Mouse (Mus musculus) liver, embryonic 15.5 days (tissue): ENCODE results near the gene Nxnl1. TPM values are rescaled to one million over a fixed set of nuclear protein-coding genes. Genes with fewer than 3 reads are reported as not detected.

Experiments used
- ATAC-seq: fragments of 200-750 bp; cut with Nextera tagmentation; 2 replicates; pipeline ENCODE4 v1.8.0; 2017; ENCODE audit warnings: moderate number of reproducible peaks, mild to moderate bottlenecking, moderate library complexity; ENCODE audit not compliant: insufficient read depth
- H3K27ac ChIP-seq: fragments of 300-500 bp; sonication (generic); replicated peaks from 2 replicates; pipeline ENCODE4 v1.5.1; 2015; ENCODE audit warnings: mild to moderate bottlenecking, inconsistent platforms
- H3K27me3 ChIP-seq: fragments of 300-500 bp; sonication (generic); 2 replicates; pipeline ENCODE4 v1.6.1; 2015; ENCODE audit warnings: mild to moderate bottlenecking, inconsistent platforms
- H3K36me3 ChIP-seq: fragments of 300-500 bp; sonication (generic); replicated peaks from 2 replicates; pipeline ENCODE4 v1.6.1; 2015; ENCODE audit warnings: moderate library complexity, mild to moderate bottlenecking, inconsistent platforms
- H3K4me1 ChIP-seq: fragments of 300-500 bp; sonication (generic); replicated peaks from 2 replicates; pipeline ENCODE4 v1.6.1; 2015; ENCODE audit warnings: inconsistent platforms
- H3K4me2 ChIP-seq: fragments of 300-500 bp; sonication (generic); 2 replicates; pipeline ENCODE4 v1.6.1; 2015; ENCODE audit warnings: moderate library complexity, mild to moderate bottlenecking, inconsistent platforms
- H3K4me3 ChIP-seq: fragments of 300-500 bp; sonication (generic); replicated peaks from 2 replicates; pipeline ENCODE4 v1.5.1; 2015; ENCODE audit warnings: mild to moderate bottlenecking, inconsistent platforms
- H3K9ac ChIP-seq: fragments of 300-500 bp; sonication (generic); 2 replicates; pipeline ENCODE4 v1.6.1; 2015; ENCODE audit warnings: moderate library complexity, mild to moderate bottlenecking, inconsistent platforms
- H3K9me3 ChIP-seq: fragments of 300-500 bp; sonication (generic); replicated peaks from 2 replicates; pipeline ENCODE4 v1.6.1; 2016; ENCODE audit warnings: inconsistent platforms
- WGBS: fragments of 180-500 bp; shearing (Covaris S2); methylation state at CpG from one replicate; pipeline ENCODE4 v1.1.7; 2015; ENCODE audit warnings: mixed read lengths; ENCODE audit not compliant: insufficient replicate concordance; 5-methylcytosine and 5-hydroxymethylcytosine counted together
- polyA plus RNA-seq: library from polyadenylated mRNA; unstranded; fragments of >200 nt; fragmentation: Nextera tagmentation; extraction: Ambion mirVana; gene quantifications from 2 replicates; pipeline ENCODE4 v1.2.1, GENCODE M21; 2015

Nxnl1 gene
- 0.09 TPM in 1 of 2 replicates, not detected in the other for polyA plus RNA-seq

- Histone ChIP-seq H3K27ac (no peak within 1 kb of the TSS), H3K9ac (no peak within 1 kb of the TSS), H3K4me3 (no peak within 1 kb of the TSS), H3K36me3 (no peaks in the 10 kb centered on the region), H3K9me3 (no peaks in the 10 kb centered on the region; the same call in 1 of the 2 replicates), H3K27me3 (peaks cover 68% of the 10 kb centered on the region), H3K4me1 (peaks cover 41% of the 10 kb centered on the region), H3K4me2 (no peak within 1 kb of the TSS)
- 67% methylated on average over 3 of the region's 3 CpGs for WGBS
- ATAC-seq: no peak
Observed at GRCm38 (mm10) chr8:71566501-71566900, at the start of gene Nxnl1. Gene Nxnl1, minus strand, starts transcription at chr8:71566601.

GRCm38 (mm10) chr8:71613418-71613817 is 47.0 kb upstream of the Nxnl1 start:
- Histone ChIP-seq H3K4me1 (peaks cover 40% of the 10 kb centered on the region), H3K36me3 (peaks cover 52% of the 10 kb centered on the region), H3K9ac (no peak overlapping the region), H3K27ac (no peak overlapping the region; the same call in 1 of the 2 replicates), H3K4me2 (no peak overlapping the region; the same call in 1 of the 2 replicates), H3K27me3 (no peaks in the 10 kb centered on the region), H3K9me3 (no peaks in the 10 kb centered on the region), H3K4me3 (no peak overlapping the region)
- 33% methylated on average over 4 of the region's 4 CpGs for WGBS
- no peak for ATAC-seq

- peaks cover 39% of the 10 kb centered on the region for H3K36me3 ChIP-seq
- no peaks in the 10 kb centered on the region for H3K27me3 ChIP-seq
- WGBS: 37% methylated on average over 5 of the region's 5 CpGs
- H3K9me3 ChIP-seq: no peaks in the 10 kb centered on the region
- H3K4me3 ChIP-seq: peak overlapping the region; percentile 83
- peak overlapping the region; percentile 99 for H3K4me2 ChIP-seq
- peak overlapping the region; percentile 11; the same call in 1 of the 2 replicates for H3K27ac ChIP-seq
- H3K9ac ChIP-seq: peak overlapping the region; percentile 81
- H3K4me1 ChIP-seq: peaks cover 40% of the 10 kb centered on the region
- no peak for ATAC-seq
Observed at GRCm38 (mm10) chr8:71612141-71612540, 45.7 kb upstream of the Nxnl1 start.

- WGBS: under 1% methylated on average over 82 of the region's 82 CpGs
- Histone ChIP-seq H3K9ac (peak within 1 kb of the TSS; percentile 81), H3K36me3 (peaks cover 28% of the 10 kb centered on the region), H3K27ac (peak within 1 kb of the TSS; percentile 77), H3K9me3 (no peaks in the 10 kb centered on the region), H3K4me1 (peaks cover 40% of the 10 kb centered on the region), H3K4me3 (peak within 1 kb of the TSS; percentile 83), H3K27me3 (no peaks in the 10 kb centered on the region), H3K4me2 (peak within 1 kb of the TSS; percentile 99)
- peak; percentile 99 for ATAC-seq
Observed at GRCm38 (mm10) chr8:71610822-71611651, 44.6 kb upstream of the Nxnl1 start, which contains the start of gene Colgalt1. Gene Colgalt1, plus strand, starts transcription at chr8:71610998.

- Histone ChIP-seq H3K9me3 (no peaks in the 10 kb centered on the region), H3K9ac (no peak overlapping the region), H3K4me2 (no peak overlapping the region), H3K27me3 (peaks cover 49% of the 10 kb centered on the region), H3K36me3 (no peaks in the 10 kb centered on the region), H3K4me1 (peaks cover 19% of the 10 kb centered on the region), H3K27ac (no peak overlapping the region), H3K4me3 (no peak overlapping the region)
- ATAC-seq: no peak
- WGBS: 54% methylated on average over 7 of the region's 7 CpGs
Observed at GRCm38 (mm10) chr8:71604021-71604420, 37.6 kb upstream of the Nxnl1 start.

- Histone ChIP-seq H3K4me3 (peak overlapping the region; percentile 28), H3K27ac (no peak overlapping the region), H3K27me3 (peaks cover 49% of the 10 kb centered on the region), H3K4me1 (peaks cover 19% of the 10 kb centered on the region), H3K4me2 (peak overlapping the region; percentile 51), H3K9ac (no peak overlapping the region), H3K9me3 (no peaks in the 10 kb centered on the region), H3K36me3 (no peaks in the 10 kb centered on the region)
- WGBS: 9% methylated on average over 32 of the region's 32 CpGs
- ATAC-seq: peak; percentile 59
Observed at GRCm38 (mm10) chr8:71602666-71603334, 36.4 kb upstream of the Nxnl1 start.

GRCm38 (mm10) chr8:71601939-71602665 is 35.7 kb upstream of the Nxnl1 start:
- Histone ChIP-seq H3K27ac (no peak overlapping the region), H3K27me3 (peaks cover 49% of the 10 kb centered on the region), H3K36me3 (no peaks in the 10 kb centered on the region), H3K4me3 (peak overlapping the region; percentile 28; the same call in 1 of the 2 replicates), H3K4me2 (peak overlapping the region; percentile 51), H3K9ac (no peak overlapping the region), H3K4me1 (peaks cover 19% of the 10 kb centered on the region), H3K9me3 (no peaks in the 10 kb centered on the region)
- WGBS: 3% methylated on average over 65 of the region's 65 CpGs
- ATAC-seq: 0 out of 2 replicates have a peak, but pooled peaks have one; percentile 2

GRCm38 (mm10) chr8:71598841-71599240 is 32.4 kb upstream of the Nxnl1 start:
- ATAC-seq: no peak

GRCm38 (mm10) chr8:71598375-71598774 is 32.0 kb upstream of the Nxnl1 start:
- Histone ChIP-seq H3K4me2 (no peak overlapping the region), H3K9ac (no peak overlapping the region), H3K4me3 (no peak overlapping the region), H3K36me3 (no peaks in the 10 kb centered on the region; the same call in 1 of the 2 replicates), H3K4me1 (peaks cover 41% of the 10 kb centered on the region), H3K27me3 (peaks cover 35% of the 10 kb centered on the region), H3K27ac (no peak overlapping the region), H3K9me3 (no peaks in the 10 kb centered on the region)
- ATAC-seq: no peak

More at GRCm38 (mm10) chr8:71598841-71599240, 32.4 kb upstream of the Nxnl1 start:
- no peaks in the 10 kb centered on the region for H3K9me3 ChIP-seq
- WGBS: 74% methylated on average over 5 of the region's 5 CpGs
- H3K27me3 ChIP-seq: peaks cover 39% of the 10 kb centered on the region
- peaks cover 39% of the 10 kb centered on the region for H3K4me1 ChIP-seq
- no peak overlapping the region for H3K27ac ChIP-seq
- H3K4me2 ChIP-seq: no peak overlapping the region
- no peak overlapping the region for H3K9ac ChIP-seq
- no peak overlapping the region for H3K4me3 ChIP-seq
- no peaks in the 10 kb centered on the region; the same call in 1 of the 2 replicates for H3K36me3 ChIP-seq

- 63% methylated on average over 3 of the region's 3 CpGs for WGBS
- H3K4me1 ChIP-seq: peaks cover 41% of the 10 kb centered on the region
- no peak for ATAC-seq
- no peak within 1 kb of the TSS for H3K9ac ChIP-seq
- peaks cover 26% of the 10 kb centered on the region for H3K27me3 ChIP-seq
- no peak within 1 kb of the TSS for H3K27ac ChIP-seq
- no peaks in the 10 kb centered on the region; the same call in 1 of the 2 replicates for H3K36me3 ChIP-seq
- H3K4me2 ChIP-seq: no peak within 1 kb of the TSS
- no peaks in the 10 kb centered on the region for H3K9me3 ChIP-seq
- H3K4me3 ChIP-seq: no peak within 1 kb of the TSS
Observed at GRCm38 (mm10) chr8:71597451-71597850, 31.1 kb upstream of the Nxnl1 start, which contains the start of gene Fam129c. Gene Fam129c, plus strand, starts transcription at chr8:71597648.
